Mouse (Mus musculus) cerebellum, adult 2 months (tissue): ENCODE results near the gene Nefh.

Experiments
- CTCF ChIP-seq: fragments of 200-500 bp; IDR thresholded peaks from 2 replicates; pipeline ENCODE4 v1.5.1; 2011; ENCODE audit warnings: low read depth, mild to moderate bottlenecking, control low read depth, low read length, moderate library complexity, borderline replicate concordance; ENCODE audit not compliant: insufficient read depth
- POLR2A ChIP-seq: fragments of 200-500 bp; IDR thresholded peaks from 2 replicates; pipeline ENCODE4 v1.6.1; 2011; ENCODE audit warnings: low read length, control low read depth, borderline replicate concordance; ENCODE audit not compliant: insufficient read depth

DNA sequence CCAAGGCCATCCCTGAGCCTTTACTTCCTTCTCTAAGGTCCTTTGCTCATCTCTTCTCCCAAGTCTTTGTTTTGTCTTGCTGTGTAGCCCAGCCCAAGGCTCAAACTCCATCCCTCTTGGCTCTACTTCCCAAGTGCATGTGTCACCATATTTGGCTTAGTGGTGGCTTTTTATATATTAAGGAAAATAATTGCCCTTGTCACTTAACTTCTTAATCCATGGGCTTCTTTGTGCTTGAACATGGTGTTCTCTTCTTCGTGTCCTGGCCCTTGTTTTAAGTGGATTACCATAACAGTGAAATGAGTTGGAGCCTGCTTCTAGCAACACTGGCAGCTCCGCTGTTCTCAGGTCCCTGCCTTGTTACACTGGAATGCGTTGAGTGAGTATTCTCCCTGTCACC lies 47.8 kb upstream of the Nefh start:
- TF ChIP-seq POLR2A, result no peak
- TF ChIP-seq CTCF, result no peak
